Mouse (Mus musculus) inflammation-experienced regulatory T-cells, adult 6 months (primary cell): Measurements from ENCODE around the gene Spg7. TPM values are rescaled to one million over a fixed set of nuclear protein-coding genes. Genes with fewer than 3 reads are reported as not detected.
"Not testable (repeated sequence)": the region's sequence is repeated elsewhere in the genome, so short reads cannot be mapped to it uniquely, and the experiment has no call there.

ENCODE experiments used
- ATAC-seq: one replicate; pipeline ENCODE4 v1.8.0; 2017
- polyA plus RNA-seq, 3 experiments: library from polyadenylated mRNA; unstranded; fragments of 100-300 nt; shearing (Covaris generic); gene quantifications; one replicate each; pipeline ENCODE4 v1.2.1; 2017

The Spg7 gene
- polyA plus RNA-seq: 10 to 100 TPM; 16.5 to 35.2 (median 19.0) TPM

- ATAC-seq: no peak
Observed at GRCm38 (mm10) chr8:123062721-123063120, at the start of gene Spg7. Gene Spg7, plus strand, starts transcription at chr8:123062942.

GRCm38 (mm10) chr8:123014429-123014828 is 48.3 kb upstream of the Spg7 start:
- no peak for ATAC-seq

GRCm38 (mm10) chr8:123015074-123015473 is 47.7 kb upstream of the Spg7 start:
- ATAC-seq: peak; percentile 72

- no peak for ATAC-seq
Observed at GRCm38 (mm10) chr8:123017143-123017542, 45.6 kb upstream of the Spg7 start.

- no peak for ATAC-seq
Observed at GRCm38 (mm10) chr8:123018484-123019164, 44.1 kb upstream of the Spg7 start.

GRCm38 (mm10) chr8:123020084-123020483 is 42.7 kb upstream of the Spg7 start:
- no peak for ATAC-seq

- no peak for ATAC-seq
Observed at GRCm38 (mm10) chr8:123020859-123021258, 41.9 kb upstream of the Spg7 start.

GRCm38 (mm10) chr8:123021259-123021658 is 41.5 kb upstream of the Spg7 start:
- no peak for ATAC-seq

- ATAC-seq: no peak
Observed at GRCm38 (mm10) chr8:123022727-123023126, 40.0 kb upstream of the Spg7 start.

- no peak for ATAC-seq
Observed at GRCm38 (mm10) chr8:123024226-123024625, 38.5 kb upstream of the Spg7 start.

GRCm38 (mm10) chr8:123025951-123026351 is 36.8 kb upstream of the Spg7 start:
- ATAC-seq: peak; percentile 39

- peak; percentile 55 for ATAC-seq
Observed at GRCm38 (mm10) chr8:123027786-123028185, 35.0 kb upstream of the Spg7 start.

- ATAC-seq: not testable (repeated sequence)
Observed at GRCm38 (mm10) chr8:123030091-123030490, 32.7 kb upstream of the Spg7 start.

GRCm38 (mm10) chr8:123031321-123031978 is 31.3 kb upstream of the Spg7 start:
- no peak for ATAC-seq

- ATAC-seq: peak; percentile 34
Observed at GRCm38 (mm10) chr8:123032730-123033129, 30.0 kb upstream of the Spg7 start.

GRCm38 (mm10) chr8:123033431-123033830 is 29.3 kb upstream of the Spg7 start:
- ATAC-seq: no peak

- ATAC-seq: peak; percentile 72
Observed at GRCm38 (mm10) chr8:123034171-123034570, 28.6 kb upstream of the Spg7 start.

- ATAC-seq: peak; percentile 2
Observed at GRCm38 (mm10) chr8:123036956-123037355, 25.8 kb upstream of the Spg7 start.

- no peak for ATAC-seq
Observed at GRCm38 (mm10) chr8:123037487-123037886, 25.3 kb upstream of the Spg7 start.

GRCm38 (mm10) chr8:123038351-123038750 is 24.4 kb upstream of the Spg7 start:
- ATAC-seq: no peak

GRCm38 (mm10) chr8:123039376-123040109 is 23.2 kb upstream of the Spg7 start:
- ATAC-seq: no peak

GRCm38 (mm10) chr8:123040110-123040650 is 22.6 kb upstream of the Spg7 start:
- ATAC-seq: no peak
